Mouse (Mus musculus): ENCODE measurements around the gene Plet1.

Plet1 gene

GRCm38 (mm10) chr9:50494311-50494710 lies at the start of gene Plet1:
Gene Plet1 (plus strand): TSS chr9:50494525.
- DNase-seq = no peak

- DNase-seq = no peak
Observed at GRCm38 (mm10) chr9:50449048-50449447, 45.3 kb upstream of the Plet1 start.

DNA sequence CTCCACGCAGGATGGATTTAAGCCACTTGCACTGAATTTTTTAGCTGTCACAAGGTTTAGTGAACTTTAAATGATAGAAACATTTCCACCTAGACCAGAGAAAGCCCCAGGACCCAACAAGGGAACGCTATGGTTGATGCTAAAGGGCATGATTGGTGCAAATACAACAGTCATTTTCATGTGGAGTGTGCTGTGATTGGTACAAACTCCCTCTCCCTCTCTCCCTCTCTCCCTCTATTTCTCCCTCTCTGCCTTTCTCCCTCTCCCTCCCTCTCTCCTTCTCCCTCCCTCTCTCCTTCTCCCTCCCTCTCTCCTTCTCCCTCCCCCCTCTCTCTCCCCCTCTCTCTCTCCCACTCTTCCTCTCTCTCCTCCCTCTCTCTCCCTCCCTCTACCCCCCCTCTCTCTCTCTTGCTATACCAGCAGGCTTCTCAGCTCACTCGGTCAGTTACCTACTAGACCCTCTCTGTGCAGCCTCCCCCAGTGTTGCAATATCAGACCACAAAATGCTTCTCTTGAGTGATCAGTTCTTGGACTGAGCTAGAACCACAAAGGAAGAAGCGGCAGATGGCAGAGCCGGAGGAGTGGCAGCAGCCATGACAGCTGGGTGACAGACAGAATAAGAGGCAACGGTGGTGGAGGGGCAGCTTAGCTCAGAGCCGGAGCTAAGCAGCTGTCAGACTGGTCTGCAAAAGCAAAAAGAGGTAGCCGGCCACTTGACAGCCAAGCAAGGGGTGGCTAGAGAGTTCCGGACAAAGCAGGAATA lies 42.7 kb upstream of the Plet1 start:
- no peak for DNase-seq

GRCm38 (mm10) chr9:50452303-50452775 lies 42.0 kb upstream of the Plet1 start:
- DNase-seq = peak; percentile 82

- no peak for DNase-seq
Observed at GRCm38 (mm10) chr9:50457596-50457995, 36.7 kb upstream of the Plet1 start.

GRCm38 (mm10) chr9:50459537-50459936 lies 34.8 kb upstream of the Plet1 start:
- no peak for DNase-seq

GRCm38 (mm10) chr9:50462494-50463204 lies 31.7 kb upstream of the Plet1 start:
- peak; percentile 83 to 85 for DNase-seq

DNA sequence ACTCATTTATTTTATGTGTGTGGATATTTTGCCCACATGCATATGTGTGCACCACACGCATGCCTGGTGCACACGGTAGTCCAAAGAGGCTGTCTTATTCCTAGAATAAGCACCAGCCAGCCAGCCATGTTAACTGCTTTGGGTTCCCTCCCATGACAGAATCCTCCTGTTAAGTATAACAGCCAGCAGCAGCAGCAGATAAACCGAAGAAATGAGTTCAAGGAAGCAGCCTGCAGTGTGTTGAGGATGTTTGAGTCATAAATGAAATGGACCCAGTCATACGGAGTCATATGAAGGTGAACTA lies 31.2 kb upstream of the Plet1 start:
- DNase-seq = no peak

GRCm38 (mm10) chr9:50470377-50471100 lies 23.8 kb upstream of the Plet1 start:
- no peak for DNase-seq

GRCm38 (mm10) chr9:50471181-50471901 lies 23.0 kb upstream of the Plet1 start:
- no peak for DNase-seq

- DNase-seq = no peak
Observed at GRCm38 (mm10) chr9:50475318-50475717, 19.0 kb upstream of the Plet1 start.

GRCm38 (mm10) chr9:50475745-50476144 lies 18.6 kb upstream of the Plet1 start:
- no peak for DNase-seq

GRCm38 (mm10) chr9:50476651-50477050 lies 17.7 kb upstream of the Plet1 start:
- no peak for DNase-seq

DNA sequence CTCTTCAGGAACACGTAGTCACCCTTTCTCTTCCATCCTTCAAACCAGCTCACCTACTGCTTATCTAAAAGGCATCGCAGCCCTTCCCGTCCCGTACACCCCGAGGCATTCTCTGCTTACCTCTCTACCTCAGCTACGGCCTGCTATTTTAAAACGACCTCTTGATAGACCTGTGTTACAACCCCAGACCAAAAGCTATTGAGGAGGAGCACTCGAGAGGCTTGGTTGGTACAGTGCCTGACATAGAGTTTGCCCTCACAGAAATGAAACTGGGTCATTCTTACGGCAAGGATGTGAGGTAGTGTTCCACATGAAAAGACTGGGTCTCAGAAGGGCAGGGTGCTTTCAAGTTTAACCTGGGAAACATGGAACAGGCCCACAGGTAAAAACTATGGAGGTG lies 17.1 kb upstream of the Plet1 start:
- no peak for DNase-seq

DNA sequence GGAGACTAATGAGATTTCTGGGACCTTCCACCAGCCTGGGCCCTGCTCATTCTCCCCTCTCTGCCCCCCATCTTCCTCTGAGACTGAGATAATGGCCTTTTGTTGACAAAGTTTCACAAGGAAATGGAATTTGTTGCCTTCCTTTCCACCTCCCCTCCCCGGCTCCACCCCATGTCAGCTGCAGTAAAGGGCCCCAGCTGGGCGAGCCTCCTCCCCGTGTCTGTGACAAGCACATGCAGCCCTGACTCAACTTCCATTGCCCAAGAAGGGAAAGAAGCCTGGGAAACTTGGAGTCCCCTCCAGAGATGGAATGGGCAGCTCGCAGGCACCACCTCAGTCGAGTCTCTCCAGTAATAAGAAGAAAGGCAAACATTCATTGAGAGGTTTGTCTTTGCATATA lies 15.5 kb upstream of the Plet1 start:
- no peak for DNase-seq

DNA sequence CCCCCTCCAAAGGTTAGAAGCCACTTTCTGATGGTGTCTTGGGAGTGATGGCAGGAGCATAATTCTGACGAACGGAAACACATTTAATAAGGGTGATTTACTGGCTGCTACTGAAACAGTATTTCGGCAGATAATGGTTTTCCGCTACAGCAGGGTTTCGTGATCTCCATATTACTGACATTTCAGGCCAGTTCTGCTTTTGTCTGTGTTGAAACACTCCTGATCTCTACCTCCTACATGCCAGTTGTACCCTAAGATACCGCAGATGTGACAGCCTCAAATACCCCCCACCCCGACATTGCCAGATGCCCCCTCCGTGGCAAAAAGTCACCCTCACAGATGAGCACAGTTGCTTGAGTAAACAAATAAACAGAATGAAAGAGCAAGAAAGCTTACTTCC lies 14.8 kb upstream of the Plet1 start:
- DNase-seq = no peak

- DNase-seq = no peak
Observed at GRCm38 (mm10) chr9:50482743-50483142, 11.6 kb upstream of the Plet1 start.

GRCm38 (mm10) chr9:50485521-50485920 lies 8.8 kb upstream of the Plet1 start:
- no peak for DNase-seq

DNA sequence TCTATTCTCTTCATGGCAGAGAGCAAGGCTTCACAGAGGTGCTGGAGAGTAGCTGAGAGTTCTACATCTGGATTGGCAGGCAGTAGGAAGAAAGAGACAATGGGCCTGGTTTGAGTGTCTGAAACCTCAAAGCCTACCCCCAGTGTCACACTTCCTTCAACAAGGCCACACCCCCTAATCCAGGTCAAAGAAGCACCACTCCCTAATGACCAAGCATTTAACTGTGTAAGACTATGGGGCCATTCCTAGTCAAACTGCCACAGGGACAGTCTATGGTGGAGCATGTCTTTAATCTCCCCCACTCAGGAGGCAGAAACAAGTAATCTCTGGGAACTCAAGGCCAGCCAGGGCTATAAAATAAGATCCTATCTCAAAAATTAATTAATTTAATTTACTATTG lies 3.5 kb upstream of the Plet1 start:
- DNase-seq = no peak

DNA sequence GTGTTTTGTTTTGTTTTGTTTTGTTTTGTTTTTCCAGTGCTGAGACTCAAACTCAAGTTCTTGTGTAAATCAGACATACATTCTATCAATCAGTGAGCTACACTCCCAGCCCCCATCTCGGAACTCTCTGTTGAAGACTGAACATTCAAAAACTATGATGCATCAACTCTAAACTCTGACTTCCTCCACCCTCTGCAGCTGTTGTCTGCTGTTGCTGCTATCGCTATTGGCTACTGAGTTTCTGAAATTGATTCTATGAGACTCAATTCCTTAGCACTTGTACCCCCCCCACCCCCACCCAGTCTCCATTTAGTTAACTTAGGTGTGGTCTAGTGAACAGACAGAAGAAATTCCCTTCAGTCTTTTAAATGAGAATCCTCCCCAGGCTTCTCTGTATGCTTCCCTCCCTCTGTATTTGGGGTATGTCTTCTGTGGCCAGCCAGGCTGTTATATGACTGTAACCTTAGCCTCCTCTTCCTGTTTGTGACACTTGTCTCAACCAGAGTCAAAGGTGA lies 2.7 kb upstream of the Plet1 start:
- DNase-seq = no peak

DNA sequence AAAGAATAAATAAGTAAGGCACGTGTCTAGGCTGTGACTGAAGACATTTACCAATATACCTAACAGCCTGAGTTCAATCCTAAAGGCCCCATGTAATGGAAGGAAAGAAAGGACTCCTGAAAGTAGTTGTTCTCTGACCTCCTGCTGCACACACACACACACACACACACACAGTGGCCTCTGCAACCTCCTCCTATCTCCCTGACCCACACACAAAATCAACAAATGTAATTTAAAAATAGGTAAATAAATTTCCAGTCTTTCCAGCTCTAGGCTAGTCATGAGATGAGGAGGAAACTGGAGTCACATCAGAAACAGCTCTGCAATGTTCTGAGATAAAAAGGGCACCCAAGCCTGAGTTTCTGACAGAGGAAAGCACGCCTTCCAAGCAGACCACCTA lies 548 bp upstream of the Plet1 start:
- no peak for DNase-seq

GRCm38 (mm10) chr9:50495405-50496150 lies 1.3 kb downstream of the Plet1 start:
- DNase-seq = no peak

All from B cell, adult 2 months (primary cell).